Mouse (Mus musculus): ENCODE measurements around the gene Ptprd.

DNA sequence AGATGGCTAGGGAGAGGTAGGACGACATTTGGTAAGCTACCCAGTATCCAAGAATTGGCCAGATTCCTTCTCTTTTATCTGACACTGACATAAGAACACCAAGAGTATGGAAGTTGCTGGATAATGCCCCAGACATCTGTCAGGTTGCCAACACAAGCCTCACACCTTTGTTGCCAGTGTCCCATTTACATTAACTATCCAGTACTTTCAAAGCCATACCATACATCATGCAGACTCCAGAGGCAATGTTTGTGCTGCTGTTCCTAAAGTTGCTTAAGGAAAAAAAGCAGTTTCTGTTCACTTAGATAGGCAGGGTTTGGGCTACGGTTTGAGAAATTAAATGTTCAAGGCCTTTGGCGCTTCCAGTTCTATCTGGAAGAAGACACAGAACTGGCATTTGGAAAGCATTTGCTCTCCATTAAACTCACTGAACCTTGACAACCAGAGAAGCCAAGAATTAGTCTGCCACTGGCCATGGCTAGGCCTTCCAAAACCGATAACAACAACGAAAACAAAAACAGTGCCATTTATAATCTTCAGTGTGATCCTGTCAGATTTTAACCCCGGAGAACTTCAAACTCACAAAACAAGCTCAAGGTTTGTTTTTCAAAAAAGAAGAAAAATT is 2220.0 kb downstream of the Ptprd start:
- TF ChIP-seq CTCF (IDR thresholded peaks at IDR 0.05; ENCODE audit: borderline replicate concordance, insufficient read depth, low read depth, low read length) (no peak), POLR2A (IDR thresholded peaks at IDR 0.05; ENCODE audit: borderline replicate concordance, insufficient read depth, low read length) (no peak)
